Mouse (Mus musculus) hindbrain, embryonic 14.5 days (tissue): ENCODE results near the gene Trpm5. TPM values are rescaled to one million over a fixed set of nuclear protein-coding genes. Genes with fewer than 3 reads are reported as not detected.
A peak's percentile ranks its signal among the peaks of the same experiment; 100 is the strongest.

Experiments used
- ATAC-seq: fragments of 200-750 bp; cut with Nextera tagmentation; 2 replicates; pipeline ENCODE4 v1.8.0; 2017; ENCODE audit warnings: moderate number of reproducible peaks, mild to moderate bottlenecking, moderate TSS enrichment, moderate library complexity; ENCODE audit not compliant: low FRiP score
- DNase-seq: peaks from one replicate; pipeline ENCODE4 v3.0.0-alpha.2; 2015; ENCODE audit warnings: low spot score
- H3K27ac ChIP-seq: fragments of 300-500 bp; sonication (generic); 2 replicates; pipeline ENCODE4 v1.5.1; 2014; ENCODE audit warnings: mild to moderate bottlenecking, moderate library complexity
- H3K27me3 ChIP-seq: fragments of 300-500 bp; sonication (generic); 2 replicates; pipeline ENCODE4 v1.6.1; 2014; ENCODE audit warnings: mild to moderate bottlenecking, low read length, mixed read lengths; ENCODE audit not compliant: control insufficient read depth, insufficient read depth
- H3K36me3 ChIP-seq: fragments of 300-500 bp; sonication (generic); replicated peaks from 2 replicates; pipeline ENCODE4 v1.6.1; 2014; ENCODE audit not compliant: control insufficient read depth, insufficient read depth
- H3K4me1 ChIP-seq: fragments of 300-500 bp; sonication (generic); replicated peaks from 2 replicates; pipeline ENCODE4 v1.6.1; 2014; ENCODE audit warnings: antibody characterized with exemption, low read length, mixed read lengths; ENCODE audit not compliant: control insufficient read depth, insufficient read depth
- H3K4me2 ChIP-seq: fragments of 300-500 bp; sonication (generic); replicated peaks from 2 replicates; pipeline ENCODE4 v1.6.1; 2014; ENCODE audit warnings: mild to moderate bottlenecking, moderate library complexity
- H3K4me3 ChIP-seq: fragments of 300-500 bp; sonication (generic); replicated peaks from 2 replicates; pipeline ENCODE4 v1.5.1; 2014; ENCODE audit warnings: mild to moderate bottlenecking, low read length
- H3K9ac ChIP-seq: fragments of 300-500 bp; sonication (generic); 2 replicates; pipeline ENCODE4 v1.6.1; 2014
- H3K9me3 ChIP-seq: fragments of 300-500 bp; sonication (generic); 2 replicates; pipeline ENCODE4 v1.6.1; 2016; ENCODE audit warnings: low read length; ENCODE audit not compliant: control insufficient read depth
- WGBS: fragments of 180-500 bp; shearing (Covaris S2); extraction: QIAGEN DNeasy Blood & Tissue Kit; methylation state at CpG from one replicate; pipeline ENCODE4 v1.1.7; 2014; 5-methylcytosine and 5-hydroxymethylcytosine counted together
- polyA plus RNA-seq: library from polyadenylated mRNA; unstranded; fragments of >200 nt; fragmentation: Nextera tagmentation; extraction: Ambion mirVana; gene quantifications from 2 replicates; pipeline ENCODE4 v1.2.1, GENCODE M21; 2014

Trpm5 gene
- 1.9 and 2.3 TPM in 2 replicates for polyA plus RNA-seq

GRCm38 (mm10) chr7:143094592-143095553 is at the start of gene Trpm5:
Gene Trpm5 (minus strand): TSS chr7:143094642.
- Histone ChIP-seq H3K9me3 (no peaks in the 10 kb centered on the region), H3K27me3 (no peaks in the 10 kb centered on the region), H3K4me1 (no peaks in the 10 kb centered on the region), H3K36me3 (no peaks in the 10 kb centered on the region), H3K4me3 (no peak within 1 kb of the TSS), H3K27ac (no peak within 1 kb of the TSS), H3K4me2 (no peak within 1 kb of the TSS), H3K9ac (no peak within 1 kb of the TSS)
- DNase-seq (peak; percentile 59), ATAC-seq (no peak)
- 53% methylated on average over 10 of the region's 10 CpGs for WGBS

- Histone ChIP-seq H3K9me3 (no peaks in the 10 kb centered on the region), H3K27ac (no peak overlapping the region), H3K4me2 (no peak overlapping the region), H3K4me1 (no peaks in the 10 kb centered on the region), H3K4me3 (no peak overlapping the region), H3K9ac (no peak overlapping the region), H3K27me3 (no peaks in the 10 kb centered on the region), H3K36me3 (no peaks in the 10 kb centered on the region)
- ATAC-seq = no peak
- 93% methylated on average over 2 of the region's 2 CpGs for WGBS
- no peak for DNase-seq
These were observed 48.2 kb upstream of the Trpm5 start for GRCm38 (mm10) chr7:143142680-143143079.

DNA sequence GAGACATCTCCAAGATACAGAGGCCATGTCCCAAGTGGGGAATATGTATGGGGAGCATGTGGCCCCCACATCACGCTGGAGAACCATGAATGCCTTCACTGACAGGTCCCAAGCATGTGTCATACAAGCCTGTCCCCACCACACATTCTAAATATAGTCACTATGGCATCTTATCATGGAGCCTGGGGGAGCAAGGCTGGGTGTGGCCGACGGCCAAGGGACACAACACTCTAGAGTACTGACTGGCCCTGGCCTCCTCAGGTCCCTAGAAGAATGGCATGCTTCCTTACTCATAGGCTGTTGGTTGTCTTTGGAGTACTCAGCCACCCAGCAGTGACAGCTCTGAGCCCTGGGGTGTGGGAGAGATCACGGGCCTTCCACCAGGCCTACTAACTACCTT is 45.5 kb upstream of the Trpm5 start:
- Histone ChIP-seq H3K4me3 (no peak overlapping the region), H3K36me3 (no peaks in the 10 kb centered on the region), H3K9ac (no peak overlapping the region), H3K27me3 (no peaks in the 10 kb centered on the region), H3K9me3 (no peaks in the 10 kb centered on the region), H3K4me1 (no peaks in the 10 kb centered on the region), H3K27ac (no peak overlapping the region), H3K4me2 (no peak overlapping the region)
- ATAC-seq (no peak), DNase-seq (no peak)
- 88% methylated on average over 4 of the region's 4 CpGs for WGBS

- ATAC-seq (no peak), DNase-seq (peak; percentile 74)
- H3K27me3 ChIP-seq = no peaks in the 10 kb centered on the region
- no peak overlapping the region for H3K9ac ChIP-seq
- no peaks in the 10 kb centered on the region for H3K36me3 ChIP-seq
- no peaks in the 10 kb centered on the region for H3K9me3 ChIP-seq
- H3K27ac ChIP-seq = no peak overlapping the region
- no peak overlapping the region for H3K4me2 ChIP-seq
- H3K4me1 ChIP-seq = no peaks in the 10 kb centered on the region
- 30% methylated on average over 1 of the region's 1 CpGs for whole genome bisulfite sequencing
- H3K4me3 ChIP-seq = no peak overlapping the region
These were observed 44.3 kb upstream of the Trpm5 start for GRCm38 (mm10) chr7:143138789-143139188.

DNA sequence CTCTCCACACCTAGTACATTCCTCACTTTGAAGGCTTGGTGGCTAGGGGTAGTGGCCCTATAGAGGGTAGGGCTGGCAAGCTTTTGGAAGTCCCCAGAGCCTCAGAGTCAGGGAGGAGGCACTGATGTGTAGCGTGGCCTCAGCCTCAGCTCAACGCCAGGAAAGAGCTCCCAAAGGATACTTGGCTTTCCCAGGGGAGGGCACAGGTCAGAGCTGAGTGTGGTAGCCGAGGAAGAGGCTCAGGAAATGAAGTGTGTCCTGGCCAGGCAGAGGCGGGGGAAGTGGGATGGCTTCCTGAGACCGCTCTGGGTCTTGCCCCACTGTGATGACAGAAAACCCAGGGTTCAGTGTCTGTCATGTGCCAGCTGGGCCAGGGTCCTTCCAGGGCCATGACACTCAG is 42.1 kb upstream of the Trpm5 start:
- Histone ChIP-seq H3K36me3 (no peaks in the 10 kb centered on the region), H3K4me2 (no peak overlapping the region), H3K9ac (no peak overlapping the region), H3K27me3 (no peaks in the 10 kb centered on the region), H3K4me1 (no peaks in the 10 kb centered on the region), H3K9me3 (no peaks in the 10 kb centered on the region), H3K4me3 (no peak overlapping the region), H3K27ac (no peak overlapping the region)
- WGBS = 74% methylated on average over 5 of the region's 5 CpGs
- ATAC-seq (no peak), DNase-seq (no peak)

DNA sequence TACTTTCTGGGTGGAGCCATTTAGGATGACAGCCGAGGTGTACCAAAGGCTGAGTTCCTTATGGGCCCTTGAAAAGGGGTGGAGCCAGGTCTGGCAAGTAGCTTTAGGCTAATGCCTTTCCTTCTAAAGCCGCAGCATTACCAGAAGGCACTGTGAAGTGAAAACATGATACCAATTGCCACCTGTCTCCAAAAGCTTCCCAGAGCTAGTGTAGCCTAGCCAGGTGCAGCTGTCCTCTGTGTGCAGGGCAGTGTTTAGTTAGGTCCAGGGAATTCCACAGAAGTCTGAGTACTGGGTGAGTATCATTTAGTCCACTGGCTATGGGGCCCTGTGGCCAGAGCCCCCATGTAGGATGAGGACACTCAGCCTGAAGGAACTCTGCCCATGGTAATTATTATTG is 41.7 kb upstream of the Trpm5 start:
- H3K36me3 ChIP-seq = no peaks in the 10 kb centered on the region
- no peak overlapping the region for H3K9ac ChIP-seq
- no peak for DNase-seq
- no peak overlapping the region for H3K4me3 ChIP-seq
- WGBS = 74% methylated on average over 2 of the region's 2 CpGs
- H3K4me2 ChIP-seq = no peak overlapping the region
- H3K27ac ChIP-seq = no peak overlapping the region
- no peaks in the 10 kb centered on the region for H3K9me3 ChIP-seq
- H3K4me1 ChIP-seq = no peaks in the 10 kb centered on the region
- ATAC-seq = no peak
- no peaks in the 10 kb centered on the region for H3K27me3 ChIP-seq

GRCm38 (mm10) chr7:143132815-143133214 is 38.4 kb upstream of the Trpm5 start:
- H3K4me2 ChIP-seq = no peak overlapping the region
- H3K36me3 ChIP-seq = no peaks in the 10 kb centered on the region
- no peak for ATAC-seq
- no peaks in the 10 kb centered on the region for H3K4me1 ChIP-seq
- H3K4me3 ChIP-seq = no peak overlapping the region
- 84% methylated on average over 5 of the region's 5 CpGs for WGBS
- no peaks in the 10 kb centered on the region for H3K27me3 ChIP-seq
- no peak overlapping the region for H3K9ac ChIP-seq
- DNase-seq = no peak
- H3K9me3 ChIP-seq = no peaks in the 10 kb centered on the region
- H3K27ac ChIP-seq = no peak overlapping the region

DNA sequence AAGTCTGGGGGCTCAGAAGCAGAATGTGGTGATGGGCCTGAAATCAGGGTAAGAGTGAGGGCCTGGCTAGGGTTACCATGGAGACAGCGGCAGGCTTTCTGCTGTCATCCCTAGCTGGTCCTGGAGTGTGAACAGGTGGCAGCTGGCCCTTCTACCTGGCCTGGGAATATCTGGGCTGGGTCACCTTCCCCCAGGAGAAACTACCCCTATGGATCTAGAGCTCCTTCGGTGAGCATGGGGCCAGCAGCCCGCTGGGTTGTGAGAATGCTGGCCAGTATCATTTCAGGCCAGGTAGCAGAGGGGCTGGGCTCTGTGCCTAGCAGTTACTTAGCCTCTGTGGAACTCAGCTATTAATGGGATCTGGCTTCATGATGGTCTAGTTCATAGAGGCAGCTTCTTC is 30.5 kb upstream of the Trpm5 start:
- DNase-seq (no peak), ATAC-seq (no peak)
- Histone ChIP-seq H3K27me3 (no peaks in the 10 kb centered on the region), H3K36me3 (no peaks in the 10 kb centered on the region), H3K4me2 (no peak overlapping the region), H3K4me1 (no peaks in the 10 kb centered on the region), H3K4me3 (no peak overlapping the region), H3K9me3 (no peaks in the 10 kb centered on the region), H3K9ac (no peak overlapping the region), H3K27ac (no peak overlapping the region)
- 67% methylated on average over 3 of the region's 3 CpGs for WGBS

GRCm38 (mm10) chr7:143123876-143124669 is 29.6 kb upstream of the Trpm5 start:
- Histone ChIP-seq H3K9ac (no peak overlapping the region), H3K4me2 (no peak overlapping the region), H3K4me1 (no peaks in the 10 kb centered on the region), H3K36me3 (no peaks in the 10 kb centered on the region), H3K4me3 (no peak overlapping the region), H3K27me3 (no peaks in the 10 kb centered on the region), H3K27ac (no peak overlapping the region), H3K9me3 (no peaks in the 10 kb centered on the region)
- DNase-seq (no peak), ATAC-seq (0 out of 2 replicates have a peak, but pooled peaks have one; percentile 14)
- WGBS = 12% methylated on average over 6 of the region's 6 CpGs
